Mouse (Mus musculus) lung, embryonic 16.5 days (tissue): ENCODE measurements at regions not wholly inside any gene's neighbourhood (a gene's known extent, or its start where the extent isn't known, plus 50 kb on each side); places are given as distances from the start of the nearest gene placed in this dataset.

Source experiments
- ATAC-seq: fragments of 200-750 bp; cut with Nextera tagmentation; 2 replicates; pipeline ENCODE4 v1.8.0; 2017; ENCODE audit warnings: low read depth, mild to moderate bottlenecking, moderate library complexity
- H3K27ac ChIP-seq: fragments of 300-500 bp; sonication (generic); 2 replicates; pipeline ENCODE4 v1.5.1; 2014; ENCODE audit warnings: mild to moderate bottlenecking, control low read depth, low read length
- H3K27me3 ChIP-seq: fragments of 300-500 bp; sonication (generic); 2 replicates; pipeline ENCODE4 v1.6.1; 2014; ENCODE audit warnings: low read depth, low read length, mixed read lengths; ENCODE audit not compliant: control insufficient read depth, insufficient read depth
- H3K36me3 ChIP-seq: fragments of 300-500 bp; sonication (generic); 2 replicates; pipeline ENCODE4 v1.6.1; 2014; ENCODE audit warnings: low read length; ENCODE audit not compliant: control insufficient read depth, insufficient read depth
- H3K4me1 ChIP-seq: fragments of 300-500 bp; sonication (generic); replicated peaks from 2 replicates; pipeline ENCODE4 v1.6.1; 2014; ENCODE audit warnings: low read length, mixed read lengths; ENCODE audit not compliant: control insufficient read depth, insufficient read depth
- H3K4me2 ChIP-seq: fragments of 300-500 bp; sonication (generic); 2 replicates; pipeline ENCODE4 v1.6.1; 2014; ENCODE audit warnings: low read depth, low read length, control low read depth
- H3K4me3 ChIP-seq: fragments of 300-500 bp; sonication (generic); 2 replicates; pipeline ENCODE4 v1.5.1; 2014; ENCODE audit warnings: mild to moderate bottlenecking, low read length, control low read depth
- H3K9ac ChIP-seq: fragments of 300-500 bp; sonication (generic); 2 replicates; pipeline ENCODE4 v1.6.1; 2014; ENCODE audit warnings: low read length, control low read depth
- H3K9me3 ChIP-seq: fragments of 300-500 bp; sonication (generic); 2 replicates; pipeline ENCODE4 v1.6.1; 2016; ENCODE audit warnings: low read length; ENCODE audit not compliant: control insufficient read depth
- WGBS: fragments of 180-500 bp; shearing (Covaris S2); extraction: QIAGEN DNeasy Blood & Tissue Kit; methylation state at CpG from one replicate; pipeline ENCODE4 v1.1.7; 2014; 5-methylcytosine and 5-hydroxymethylcytosine counted together

DNA sequence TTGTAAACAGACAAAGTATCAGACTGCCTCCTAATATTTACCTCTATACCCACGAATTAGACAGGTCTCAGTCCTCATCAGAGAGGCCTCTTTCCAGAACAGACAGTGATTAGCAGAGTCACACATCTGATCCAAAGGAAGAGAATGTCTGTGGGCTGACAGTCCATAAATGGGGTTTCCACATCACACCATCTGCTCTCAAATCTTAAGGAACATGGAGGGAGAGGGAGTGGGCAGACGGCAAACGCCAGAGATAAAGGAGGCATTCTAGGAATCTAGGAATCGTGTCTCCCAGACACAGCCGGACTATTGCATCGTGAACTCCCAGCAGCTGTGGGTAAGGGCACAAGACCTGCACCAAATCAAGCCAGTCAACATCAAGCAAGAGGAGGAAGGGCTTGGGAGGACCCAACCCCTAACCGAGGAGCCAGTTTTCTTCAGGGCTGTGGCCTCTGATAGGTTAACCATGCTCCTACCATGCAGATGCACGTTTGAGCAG is 219.8 kb downstream of the Setd4 start:
- Histone ChIP-seq H3K4me3 (no peak overlapping the region), H3K9me3 (no peaks in the 10 kb centered on the region), H3K4me2 (no peak overlapping the region), H3K27ac (no peak overlapping the region), H3K9ac (no peak overlapping the region), H3K27me3 (no peaks in the 10 kb centered on the region), H3K36me3 (no peaks in the 10 kb centered on the region), H3K4me1 (peaks cover 5% of the 10 kb centered on the region; the same call in 1 of the 2 replicates)
- WGBS: 20% methylated on average over 8 of the region's 8 CpGs
- no peak for ATAC-seq

- Histone ChIP-seq H3K27ac (no peak overlapping the region), H3K36me3 (no peaks in the 10 kb centered on the region), H3K4me3 (no peak overlapping the region), H3K4me1 (peaks cover 5% of the 10 kb centered on the region; the same call in 1 of the 2 replicates), H3K27me3 (no peaks in the 10 kb centered on the region), H3K4me2 (no peak overlapping the region), H3K9me3 (no peaks in the 10 kb centered on the region), H3K9ac (no peak overlapping the region)
- ATAC-seq: no peak
- WGBS: 62% methylated on average over 3 of the region's 3 CpGs
Observed at GRCm38 (mm10) chr16:93382945-93383344, 220.9 kb downstream of the Setd4 start.

- ATAC-seq: no peak
- H3K27me3 ChIP-seq: no peaks in the 10 kb centered on the region
- H3K36me3 ChIP-seq: no peaks in the 10 kb centered on the region
- no peak overlapping the region for H3K27ac ChIP-seq
- 65% methylated on average over 13 of the region's 13 CpGs for WGBS
- no peaks in the 10 kb centered on the region for H3K9me3 ChIP-seq
- H3K9ac ChIP-seq: no peak overlapping the region
- H3K4me2 ChIP-seq: no peak overlapping the region
- no peak overlapping the region for H3K4me3 ChIP-seq
- peaks cover 5% of the 10 kb centered on the region; the same call in 1 of the 2 replicates for H3K4me1 ChIP-seq
Observed at GRCm38 (mm10) chr16:93380717-93381671, 222.9 kb downstream of the Setd4 start.

DNA sequence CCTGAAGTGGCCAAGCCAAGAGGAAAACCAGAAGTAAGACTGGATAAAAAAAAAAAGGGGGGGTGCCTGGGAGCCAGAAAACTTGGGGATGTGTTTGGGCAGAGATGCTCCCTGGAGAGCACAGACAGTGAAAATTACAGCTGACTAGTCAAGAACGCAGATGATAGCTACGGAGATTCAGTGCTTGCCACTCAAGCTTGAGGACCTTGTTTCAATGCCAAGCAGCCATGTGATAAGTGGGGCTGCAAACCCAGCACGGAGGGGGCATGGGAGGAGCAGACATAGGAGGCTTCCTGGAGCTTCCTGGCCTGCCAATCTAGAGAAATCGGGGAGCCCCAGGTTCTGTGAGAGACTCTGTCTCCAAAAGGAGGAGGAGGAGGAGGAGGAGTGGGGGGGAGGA is 223.7 kb downstream of the Setd4 start:
- Histone ChIP-seq H3K4me3 (no peak overlapping the region), H3K9me3 (no peaks in the 10 kb centered on the region), H3K27me3 (no peaks in the 10 kb centered on the region), H3K9ac (no peak overlapping the region), H3K4me1 (peaks cover 5% of the 10 kb centered on the region; the same call in 1 of the 2 replicates), H3K36me3 (no peaks in the 10 kb centered on the region), H3K4me2 (no peak overlapping the region), H3K27ac (0 out of 2 replicates have a peak overlapping the region, but pooled peaks have one; percentile 21)
- ATAC-seq: no peak
- WGBS: 31% methylated on average over 4 of the region's 4 CpGs

DNA sequence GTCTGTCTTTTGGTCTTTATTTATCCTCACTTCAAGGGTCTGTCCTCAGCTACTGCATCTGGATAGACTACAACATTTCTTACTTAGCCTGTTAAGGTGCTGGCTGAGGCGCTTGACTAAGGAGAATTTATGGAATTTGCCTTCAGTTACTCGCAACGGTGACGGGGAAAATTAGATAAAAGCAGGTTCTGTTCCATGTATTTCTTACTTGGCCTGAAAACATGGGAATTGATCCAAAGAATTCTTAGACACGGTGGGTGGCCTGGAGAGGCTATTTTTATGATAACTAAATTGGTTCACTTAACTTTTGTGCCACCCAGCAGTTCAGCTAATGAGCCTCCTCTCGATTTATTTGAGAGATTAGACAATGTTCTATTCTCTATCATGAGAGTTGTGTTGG is 224.3 kb downstream of the Setd4 start:
- 22% methylated on average over 6 of the region's 6 CpGs for WGBS
- H3K27ac ChIP-seq: no peak overlapping the region
- H3K4me3 ChIP-seq: no peak overlapping the region
- H3K9ac ChIP-seq: no peak overlapping the region
- H3K4me2 ChIP-seq: no peak overlapping the region
- H3K36me3 ChIP-seq: no peaks in the 10 kb centered on the region
- ATAC-seq: no peak; the same call in 1 of the 2 replicates
- H3K27me3 ChIP-seq: no peaks in the 10 kb centered on the region
- H3K4me1 ChIP-seq: peaks cover 8% of the 10 kb centered on the region; the same call in 1 of the 2 replicates
- no peaks in the 10 kb centered on the region for H3K9me3 ChIP-seq

DNA sequence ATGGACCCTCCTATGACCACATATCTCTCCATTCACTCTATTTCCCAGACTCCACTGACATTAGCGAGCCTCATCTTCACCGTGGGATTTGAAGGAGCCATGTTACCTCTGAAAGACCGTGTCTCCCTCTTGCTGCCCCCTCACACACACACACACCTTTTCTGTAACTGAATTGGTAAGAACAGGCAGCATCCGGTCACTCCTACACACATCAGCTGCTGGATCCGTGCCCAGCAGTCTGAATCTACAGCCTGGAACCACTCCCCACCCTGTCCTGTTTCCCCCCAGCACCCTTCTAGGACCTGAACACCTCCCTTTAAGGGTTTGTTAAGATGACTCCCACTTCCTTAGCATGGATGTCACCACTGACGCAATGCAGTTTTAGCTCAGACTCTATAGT is 229.2 kb downstream of the Setd4 start:
- H3K27me3 ChIP-seq: no peaks in the 10 kb centered on the region
- H3K27ac ChIP-seq: no peak overlapping the region
- ATAC-seq: peak; percentile 19; the same call in 1 of the 2 replicates
- H3K36me3 ChIP-seq: no peaks in the 10 kb centered on the region
- H3K9ac ChIP-seq: no peak overlapping the region
- H3K4me2 ChIP-seq: no peak overlapping the region
- H3K9me3 ChIP-seq: no peaks in the 10 kb centered on the region
- no peak overlapping the region for H3K4me3 ChIP-seq
- H3K4me1 ChIP-seq: peaks cover 7% of the 10 kb centered on the region
- WGBS: 56% methylated on average over 6 of the region's 6 CpGs

DNA sequence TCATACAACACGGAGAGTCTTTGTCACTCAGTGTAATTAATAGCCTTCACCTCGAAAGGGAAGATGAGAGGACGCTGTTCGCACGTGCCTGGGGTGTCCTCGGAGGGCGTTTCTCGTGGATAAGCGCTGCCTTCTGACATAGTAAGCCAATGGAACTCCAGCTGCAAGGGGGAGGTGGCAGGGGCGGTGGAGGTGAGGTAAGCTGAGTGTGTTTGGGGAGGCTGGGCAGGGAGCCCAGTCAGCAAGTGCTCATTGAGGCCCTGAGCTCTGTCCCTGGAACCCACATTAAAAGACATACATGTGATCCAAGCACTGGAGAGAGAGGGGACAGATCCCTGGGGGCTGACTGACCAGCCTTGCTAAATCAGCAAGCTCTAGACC is 234.1 kb downstream of the Setd4 start:
- Histone ChIP-seq H3K4me2 (peak overlapping the region; percentile 34), H3K9me3 (no peaks in the 10 kb centered on the region), H3K4me3 (no peak overlapping the region), H3K27me3 (no peaks in the 10 kb centered on the region), H3K9ac (no peak overlapping the region), H3K27ac (peak overlapping the region; percentile 15; the same call in 1 of the 2 replicates), H3K36me3 (no peaks in the 10 kb centered on the region), H3K4me1 (peaks cover 13% of the 10 kb centered on the region)
- peak; percentile 78 for ATAC-seq
- 48% methylated on average over 10 of the region's 10 CpGs for WGBS

GRCm38 (mm10) chr16:93368824-93369765 is 234.8 kb downstream of the Setd4 start:
- Histone ChIP-seq H3K36me3 (no peaks in the 10 kb centered on the region), H3K9ac (no peak overlapping the region), H3K4me3 (no peak overlapping the region), H3K27me3 (no peaks in the 10 kb centered on the region), H3K4me2 (peak overlapping the region; percentile 34), H3K4me1 (peaks cover 12% of the 10 kb centered on the region), H3K27ac (peak overlapping the region; percentile 15; the same call in 1 of the 2 replicates), H3K9me3 (no peaks in the 10 kb centered on the region)
- ATAC-seq: peak; percentile 64; the same call in 1 of the 2 replicates
- WGBS: 42% methylated on average over 21 of the region's 21 CpGs
